Mouse (Mus musculus) CH12.LX (cell line): Measurements from ENCODE around the gene Nck2.

Source experiments
- CHD2 ChIP-seq: IDR thresholded peaks from 2 replicates; pipeline ENCODE4 v1.6.1; 2011; ENCODE audit warnings: low read length, improper control_type of control experiment
- CTCF ChIP-seq, 2 experiments: IDR thresholded peaks in 1 of 2; conservative IDR thresholded peaks in 1 of 2; 2 replicates each; pipeline ENCODE4 v1.5.1; 2011 to 2012; ENCODE audit warnings: low read depth in 2 of 2, low read length in 2 of 2, improper control_type of control experiment in 1 of 2, inconsistent platforms in 1 of 2, mild to moderate bottlenecking in 1 of 2, moderate library complexity in 1 of 2
- EP300 ChIP-seq: IDR thresholded peaks from 2 replicates; pipeline ENCODE4 v1.6.1; 2011; ENCODE audit warnings: low read length, improper control_type of control experiment
- MAFK ChIP-seq: IDR thresholded peaks from 2 replicates; pipeline ENCODE4 v1.6.1; 2011; ENCODE audit warnings: low read length, improper control_type of control experiment; ENCODE audit not compliant: insufficient replicate concordance
- MEF2A ChIP-seq: IDR thresholded peaks from 2 replicates; pipeline ENCODE4 v1.6.1; 2014; ENCODE audit warnings: low read depth, mild to moderate bottlenecking, inconsistent platforms, low read length, improper control_type of control experiment, borderline replicate concordance
- POLR2A ChIP-seq: IDR thresholded peaks from 2 replicates; pipeline ENCODE4 v1.6.1; 2011; ENCODE audit warnings: low read depth, mild to moderate bottlenecking, improper control_type of control experiment, low read length
- POLR2AphosphoS2 ChIP-seq: IDR thresholded peaks from 2 replicates; pipeline ENCODE4 v1.6.1; 2011; ENCODE audit warnings: low read depth, low read length, improper control_type of control experiment
- SMC3 ChIP-seq: IDR thresholded peaks from 2 replicates; pipeline ENCODE4 v1.6.1; 2011; ENCODE audit warnings: low read depth, low read length, improper control_type of control experiment
- TCF12 ChIP-seq: IDR thresholded peaks from 2 replicates; pipeline ENCODE4 v1.6.1; 2014; ENCODE audit warnings: low read depth, mild to moderate bottlenecking, inconsistent platforms, low read length, improper control_type of control experiment
- ZKSCAN1 ChIP-seq: IDR thresholded peaks from 2 replicates; pipeline ENCODE4 v1.6.1; 2012; ENCODE audit warnings: low read depth, inconsistent platforms, low read length, improper control_type of control experiment, borderline replicate concordance
- ZMIZ1 ChIP-seq: IDR thresholded peaks from 2 replicates; pipeline ENCODE4 v1.6.1; 2012; ENCODE audit warnings: low read depth, mild to moderate bottlenecking, inconsistent platforms, low read length, improper control_type of control experiment
- ZNF384 ChIP-seq: IDR thresholded peaks from 2 replicates; pipeline ENCODE4 v1.6.1; 2012; ENCODE audit warnings: low read depth, low read length, improper control_type of control experiment, inconsistent platforms

DNA sequence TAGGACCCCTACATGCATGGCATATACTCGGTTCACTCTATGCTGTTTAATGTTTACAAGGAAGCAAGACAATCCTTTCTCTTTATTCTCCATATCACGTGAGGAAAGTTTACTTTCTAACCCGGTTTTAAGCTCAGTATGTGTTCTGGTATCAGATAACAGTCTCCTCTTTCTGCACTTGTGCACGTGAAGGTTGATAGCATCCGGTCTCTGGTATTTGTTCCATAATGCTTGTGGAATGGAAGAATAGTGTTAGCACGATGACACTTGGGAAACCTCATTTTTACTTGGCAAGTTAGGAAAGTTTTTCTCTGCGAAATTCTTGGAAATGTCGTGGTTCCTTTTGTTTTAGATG, 58.4 kb downstream of the Nck2 start:
- no peak for TF ChIP-seq POLR2A
- TF ChIP-seq CTCF (conservative IDR thresholded peaks at IDR 0.05 in 1 of 2, IDR thresholded peaks at IDR 0.05 in 1 of 2; ENCODE audit: low read depth in 2 of 2, low read length in 2 of 2): no peak
- TF ChIP-seq CHD2: no peak
- TF ChIP-seq TCF12: no peak
- no peak for TF ChIP-seq MEF2A
- no peak for TF ChIP-seq ZNF384
- no peak for TF ChIP-seq SMC3
- no peak for TF ChIP-seq EP300
- TF ChIP-seq ZKSCAN1: no peak
- no peak for TF ChIP-seq ZMIZ1
- TF ChIP-seq POLR2AphosphoS2: no peak
- no peak for TF ChIP-seq MAFK
